ENCODE assay signal across 17 mouse cellular contexts in the genomic region with DNA sequence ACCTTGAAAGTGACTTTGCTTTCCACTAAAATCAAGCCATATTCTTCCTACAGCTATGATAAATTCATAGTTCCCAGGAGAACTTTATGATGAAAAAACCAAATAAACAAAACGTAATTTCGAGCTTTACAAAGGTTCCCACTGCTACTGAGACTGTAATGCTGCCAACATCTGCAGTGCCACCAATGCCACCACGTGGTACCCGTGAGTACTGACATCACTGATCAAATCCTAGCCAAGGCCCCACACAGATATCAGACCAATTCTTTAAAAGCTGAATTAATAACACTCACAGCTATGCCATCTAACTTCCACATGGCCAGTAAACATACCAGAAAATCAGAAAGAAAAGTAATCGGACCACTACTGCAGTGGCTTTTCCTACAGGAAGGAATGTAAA. TPM values are rescaled to one million over a fixed set of nuclear protein-coding genes. Genes with fewer than 3 reads are reported as not detected.
DNase-seq lines count a peak whose midpoint lies in the region; ATAC-seq and TF ChIP-seq lines count a peak whose summit lies in the region.
"Had no signal": no experiment of that assay in that cellular context is flagged by ENCODE, and none has a peak within 500 bp of the region (broad histone marks: within the 10 kb centered on the region; RNA-seq: fewer than 3 reads in every experiment).

No protein-coding gene starts in this region.

- no peak overlapping the region for H3K9ac ChIP-seq in intestine, postnatal 0 days (ENCODE audit: low read depth, low read length)
- H3K9ac ChIP-seq in intestine, embryonic 16.5 days (ENCODE audit: low read depth, low read length): no peak overlapping the region
- H3K9ac ChIP-seq: embryonic facial prominence, embryonic 12.5 days; forebrain, embryonic 15.5 days; hindbrain, embryonic 13.5 days; limb, embryonic 13.5 days had no signal

- H3K27ac ChIP-seq in intestine, postnatal 0 days (ENCODE audit: low read depth, low read length): no peak overlapping the region
- H3K27ac ChIP-seq in intestine, embryonic 16.5 days (ENCODE audit: low read length): no peak overlapping the region
- H3K27ac ChIP-seq in gastrocnemius, adult 2 months: no peak overlapping the region
- H3K27ac ChIP-seq: embryonic facial prominence, embryonic 12.5 days; forebrain, embryonic 15.5 days; hindbrain, embryonic 13.5 days; limb, embryonic 13.5 days; macrophage had no signal

- intact Hi-C loops in gastrocnemius, adult 2 months (cut with DNase I): no loop called here

- 75% methylated on average over 5 of the region's 5 CpGs for WGBS in intestine, postnatal 0 days
- WGBS in intestine, embryonic 16.5 days: 75% methylated on average over 5 of the region's 5 CpGs
- WGBS in lung, adult 2 months: 77% methylated on average over 5 of the region's 5 CpGs

- 0 out of 2 replicates have a peak overlapping the region, but pooled peaks have one; percentile 6 for H3K4me2 ChIP-seq in intestine, postnatal 0 days (replicated peaks; ENCODE audit: low read depth)
- no peak overlapping the region for H3K4me2 ChIP-seq in intestine, embryonic 16.5 days (ENCODE audit: low read depth, low read length)
- H3K4me2 ChIP-seq: embryonic facial prominence, embryonic 12.5 days; forebrain, embryonic 15.5 days; heart, embryonic 11.5 days; hindbrain, embryonic 13.5 days; limb, embryonic 13.5 days had no signal

- no peaks in the 10 kb centered on the region for H3K27me3 ChIP-seq in intestine, postnatal 0 days (replicated peaks; ENCODE audit: control insufficient read depth, insufficient read depth, low read length)
- no peaks in the 10 kb centered on the region for H3K27me3 ChIP-seq in intestine, embryonic 16.5 days (replicated peaks; ENCODE audit: control insufficient read depth, insufficient read depth, low read length)
- H3K27me3 ChIP-seq: embryonic facial prominence, embryonic 12.5 days; forebrain, embryonic 15.5 days; hindbrain, embryonic 13.5 days; limb, embryonic 13.5 days; Patski had no signal

- no peaks in the 10 kb centered on the region for H3K9me3 ChIP-seq in intestine, postnatal 0 days (ENCODE audit: control insufficient read depth)
- no peaks in the 10 kb centered on the region for H3K9me3 ChIP-seq in intestine, embryonic 16.5 days (ENCODE audit: control insufficient read depth, low read length)
- H3K9me3 ChIP-seq: embryonic facial prominence, embryonic 12.5 days; forebrain, embryonic 15.5 days; hindbrain, embryonic 13.5 days; limb, embryonic 13.5 days had no signal

- no peaks in the 10 kb centered on the region for H3K4me1 ChIP-seq in intestine, postnatal 0 days (replicated peaks; ENCODE audit: control insufficient read depth, insufficient read depth, low read length)
- H3K4me1 ChIP-seq in intestine, embryonic 16.5 days (ENCODE audit: control insufficient read depth, insufficient read depth, low read length): 0 out of 2 replicates have a peak, but pooled peaks cover 2% of the 10 kb centered on the region
- no peaks in the 10 kb centered on the region for H3K4me1 ChIP-seq in lung, adult 2 months (ENCODE audit: control insufficient read depth, insufficient read depth, low read length)
- H3K4me1 ChIP-seq: embryonic facial prominence, embryonic 12.5 days; forebrain, embryonic 15.5 days; hindbrain, embryonic 13.5 days; limb, embryonic 13.5 days had no signal

- no peak overlapping the region for H3K4me3 ChIP-seq in intestine, postnatal 0 days (ENCODE audit: low read depth, low read length)
- H3K4me3 ChIP-seq in intestine, embryonic 16.5 days (ENCODE audit: low read length): no peak overlapping the region
- H3K4me3 ChIP-seq in lung, adult 2 months (replicated peaks; ENCODE audit: extremely low read depth, low read depth, low read length): no peak overlapping the region
- no peak overlapping the region for H3K4me3 ChIP-seq in gastrocnemius, adult 2 months
- H3K4me3 ChIP-seq: embryonic facial prominence, embryonic 12.5 days; forebrain, embryonic 15.5 days; hindbrain, embryonic 13.5 days; limb, embryonic 13.5 days had no signal

- H3K36me3 ChIP-seq in intestine, postnatal 0 days (ENCODE audit: control insufficient read depth, insufficient read depth): peaks cover 2% of the 10 kb centered on the region
- peaks cover 6% of the 10 kb centered on the region for H3K36me3 ChIP-seq in intestine, embryonic 16.5 days (ENCODE audit: control insufficient read depth, insufficient read depth, low read length)

- TF ChIP-seq POLR2A in lung, adult 2 months (IDR thresholded peaks at IDR 0.05; ENCODE audit: borderline replicate concordance, extremely low read depth, low read depth, low read length): no peak

- peak; percentile 56 for TF ChIP-seq CTCF in intestine, postnatal 0 days (IDR thresholded peaks at IDR 0.05; ENCODE audit: low read depth)
- peak; percentile 41; the same call in 1 of the 2 replicates for TF ChIP-seq CTCF in lung, adult 2 months (IDR thresholded peaks at IDR 0.05; ENCODE audit: insufficient read depth, low read length)
- no peak for TF ChIP-seq CTCF in gastrocnemius, adult 2 months (IDR thresholded peaks at IDR 0.05)

- ATAC-seq in intestine, postnatal 0 days: no peak
- no peak for ATAC-seq in intestine, embryonic 16.5 days
- ATAC-seq: forebrain, embryonic 15.5 days; Patski had no signal

- DNase-seq in adrenal gland, adult (ENCODE audit: inconsistent age in 2 of 2, low spot score in 1 of 2): peak; percentile 8 to 58
- no peak for DNase-seq in adrenal gland, postnatal 4 days (ENCODE audit: low spot score in 2 of 2)
- no peak for DNase-seq in lung, adult 2 months
- DNase-seq in lung, postnatal 14 days: no peak
- peak; percentile 46 for DNase-seq in brain, adult 2 months (ENCODE audit: low read depth, low spot score)
- no peak for DNase-seq in gastrocnemius, adult 2 months
- DNase-seq: cerebellum, adult 18-20 months; gastrocnemius, postnatal 10 days had no signal

RNA-seq across cellular contexts. Expression of a gene that starts 32.8 kb away (rescaled TPM):
- 10 to 100 TPM; 16.6 to 18.9 TPM for total RNA-seq in adrenal gland, postnatal 4 days (2021)
- polyA plus RNA-seq in intestine, postnatal 0 days (2015; fragmentation: Nextera tagmentation; extraction: Ambion mirVana): 2.3 and 3.3 TPM in 2 replicates
- 6.0 and 6.8 TPM in 2 replicates for polyA plus RNA-seq in intestine, embryonic 16.5 days (2015; fragmentation: Nextera tagmentation; extraction: Ambion mirVana)
- polyA plus RNA-seq in lung, adult 2 months (2012; rRNA removed): 0.25 and 0.28 TPM in 2 replicates
- under 1 TPM; 0.03 to 0.31 TPM for total RNA-seq in gastrocnemius, adult 2 months (2021)

RNA-seq across cellular contexts. Expression of a gene that starts 33.0 kb away (rescaled TPM):
- total RNA-seq in adrenal gland, postnatal 4 days (2021): 100 to 1,000 TPM; 167 to 227 TPM
- polyA plus RNA-seq in intestine, postnatal 0 days (2015; fragmentation: Nextera tagmentation; extraction: Ambion mirVana): 44.5 and 54.1 TPM in 2 replicates
- polyA plus RNA-seq in intestine, embryonic 16.5 days (2015; fragmentation: Nextera tagmentation; extraction: Ambion mirVana): 56.2 and 65.5 TPM in 2 replicates
- polyA plus RNA-seq in lung, adult 2 months (2012; rRNA removed): 100 and 116 TPM in 2 replicates
- total RNA-seq in gastrocnemius, adult 2 months (2021): 10 to 100 TPM; 65.3 to 65.6 TPM

RNA-seq across cellular contexts. Expression of a gene that starts 52.9 kb away (rescaled TPM):
- 100 to 1,000 TPM; 103 to 105 TPM for total RNA-seq in adrenal gland, postnatal 4 days (2021)
- polyA plus RNA-seq in intestine, postnatal 0 days (2015; fragmentation: Nextera tagmentation; extraction: Ambion mirVana): 94.5 and 95.6 TPM in 2 replicates
- polyA plus RNA-seq in intestine, embryonic 16.5 days (2015; fragmentation: Nextera tagmentation; extraction: Ambion mirVana): 69.9 and 88.2 TPM in 2 replicates
- polyA plus RNA-seq in lung, adult 2 months (2012; rRNA removed): 224 and 235 TPM in 2 replicates
- 10 to 100 TPM; 10.0 to 14.5 TPM for total RNA-seq in gastrocnemius, adult 2 months (2021)

RNA-seq across cellular contexts. Expression of a gene that starts 54.1 kb away (rescaled TPM):
- total RNA-seq in adrenal gland, postnatal 4 days (2021): 10 to 100 TPM; 16.4 to 20.0 TPM
- polyA plus RNA-seq in intestine, postnatal 0 days (2015; fragmentation: Nextera tagmentation; extraction: Ambion mirVana): 27.8 and 31.9 TPM in 2 replicates
- 21.0 and 22.1 TPM in 2 replicates for polyA plus RNA-seq in intestine, embryonic 16.5 days (2015; fragmentation: Nextera tagmentation; extraction: Ambion mirVana)
- polyA plus RNA-seq in lung, adult 2 months (2012; rRNA removed): 14.8 and 17.7 TPM in 2 replicates
- total RNA-seq in gastrocnemius, adult 2 months (2021): 1 to 10 TPM; 3.3 to 3.5 TPM

Comparison
In these comparisons a context has a peak if more than half of its experiments do, and no peak if none do; other contexts are left out.
1. DNase-seq: peak in adrenal gland, adult (2 of 2) and brain, adult 2 months (single experiment); none in adrenal gland, postnatal 4 days (0 of 2), lung, adult 2 months (single experiment), lung, postnatal 14 days (single experiment) and gastrocnemius, adult 2 months (single experiment).